ENCODE assay signal across 25 mouse cellular contexts in genomic region chr1:193251386-193251785, GRCm38 (mm10). TPM values are rescaled to one million over a fixed set of nuclear protein-coding genes. Genes with fewer than 3 reads are reported as not detected.
A peak's percentile ranks its signal among the peaks of the same experiment; 100 is the strongest.
DNase-seq lines count a peak whose midpoint lies in the region; ATAC-seq lines count a peak whose summit lies in the region.
"Had no signal": no experiment of that assay in that cellular context is flagged by ENCODE, and none has a peak within 500 bp of the region (broad histone marks: within the 10 kb centered on the region; RNA-seq: fewer than 3 reads in every experiment).

No protein-coding gene starts in this region.

- WGBS in kidney, embryonic 15.5 days = 50% methylated on average over 7 of the region's 7 CpGs

- no peak overlapping the region for H3K27ac ChIP-seq in kidney, embryonic 15.5 days
- H3K27ac ChIP-seq: forebrain, embryonic 10.5 days; hindbrain, embryonic 12.5 days; limb, embryonic 10.5 days; liver, embryonic 12.5 days; midbrain, embryonic 12.5 days; neural tube, embryonic 15.5 days; stomach, embryonic 15.5 days had no signal

- H3K4me1 ChIP-seq in kidney, embryonic 15.5 days = peaks cover 12% of the 10 kb centered on the region
- H3K4me1 ChIP-seq: forebrain, embryonic 10.5 days; hindbrain, embryonic 12.5 days; liver, embryonic 12.5 days; midbrain, embryonic 12.5 days; stomach, embryonic 15.5 days had no signal

- 0 out of 2 replicates have a peak, but pooled peaks have one; percentile 23 for ATAC-seq in kidney, embryonic 15.5 days (replicated peaks; ENCODE audit: low FRiP score)
- ATAC-seq: forebrain, postnatal 0 days; liver, embryonic 12.5 days had no signal

- H3K4me3 ChIP-seq in kidney, embryonic 15.5 days (replicated peaks) = no peak overlapping the region
- H3K4me3 ChIP-seq: forebrain, embryonic 10.5 days; heart, embryonic 12.5 days; hindbrain, embryonic 12.5 days; limb, embryonic 10.5 days; liver, embryonic 12.5 days; midbrain, embryonic 12.5 days; neural tube, embryonic 15.5 days; stomach, embryonic 15.5 days had no signal

- DNase-seq in adrenal gland, adult 2 months = peak; percentile 16
- no peak for DNase-seq in adrenal gland, postnatal 36 days
- peak; percentile 70 for DNase-seq in kidney, adult 11 months
- no peak for DNase-seq in kidney, adult 18-20 months
- DNase-seq in A20 (ENCODE audit: low read depth, low spot score) = peak; percentile 17
- DNase-seq in layer of hippocampus, adult 18-20 months (ENCODE audit: low spot score in 2 of 2) = no peak
- no peak for DNase-seq in cerebellum, adult 11-12 months
- DNase-seq: cerebellum, postnatal 14 days; forebrain, postnatal 0 days; gastrocnemius, postnatal 36 days; lung, adult 2 months; right cerebral cortex, adult 18-20 months; right cerebral cortex, postnatal 4 days; thymus, adult 18-20 months; thymus, postnatal 36 days had no signal

- H3K36me3 ChIP-seq in kidney, embryonic 15.5 days = no peaks in the 10 kb centered on the region
- H3K36me3 ChIP-seq: forebrain, embryonic 10.5 days; heart, embryonic 12.5 days; hindbrain, embryonic 12.5 days; limb, embryonic 10.5 days; liver, embryonic 12.5 days; midbrain, embryonic 12.5 days; neural tube, embryonic 15.5 days; stomach, embryonic 15.5 days had no signal

- H3K4me2 ChIP-seq in kidney, embryonic 15.5 days = no peak overlapping the region
- H3K4me2 ChIP-seq: heart, embryonic 12.5 days; hindbrain, embryonic 12.5 days; liver, embryonic 12.5 days; midbrain, embryonic 12.5 days; neural tube, embryonic 15.5 days; stomach, embryonic 15.5 days had no signal

- no peaks in the 10 kb centered on the region for H3K9me3 ChIP-seq in kidney, embryonic 15.5 days (replicated peaks)
- H3K9me3 ChIP-seq: forebrain, embryonic 10.5 days; heart, embryonic 12.5 days; hindbrain, embryonic 12.5 days; limb, embryonic 10.5 days; liver, embryonic 12.5 days; midbrain, embryonic 12.5 days; neural tube, embryonic 15.5 days; stomach, embryonic 15.5 days had no signal

- no peak overlapping the region for H3K9ac ChIP-seq in kidney, embryonic 15.5 days
- H3K9ac ChIP-seq: forebrain, postnatal 0 days; heart, embryonic 12.5 days; hindbrain, embryonic 12.5 days; liver, embryonic 12.5 days; midbrain, embryonic 12.5 days; neural tube, embryonic 15.5 days; stomach, embryonic 15.5 days had no signal

- H3K27me3 ChIP-seq in kidney, embryonic 15.5 days = no peaks in the 10 kb centered on the region
- H3K27me3 ChIP-seq: heart, embryonic 12.5 days; hindbrain, embryonic 12.5 days; liver, embryonic 12.5 days; neural tube, embryonic 15.5 days; stomach, embryonic 15.5 days had no signal

RNA-seq across cellular contexts. Expression of gene Hsd11b1, which starts 12.5 kb away (rescaled TPM):
- 100 to 1,000 TPM; 114 to 135 TPM for total RNA-seq in adrenal gland, adult 2 months (2021)
- polyA plus RNA-seq in adrenal gland, adult 2 months (2012; rRNA removed) = 56.4 and 56.8 TPM in 2 replicates
- total RNA-seq in adrenal gland, postnatal 36 days (2021) = 100 to 1,000 TPM; 102 to 117 TPM
- 1.5 TPM in 2 replicates for polyA plus RNA-seq in kidney, embryonic 15.5 days (2015; fragmentation: Nextera tagmentation; extraction: Ambion mirVana)
- total RNA-seq in layer of hippocampus, adult 18-20 months (2021) = 10 to 100 TPM; 38.2 to 40.7 TPM
- polyA plus RNA-seq: embryonic facial prominence, embryonic 11.5 days; limb, embryonic 10.5 days; midbrain, embryonic 12.5 days had no signal

RNA-seq across cellular contexts. Expression of gene G0s2, which starts 21.6 kb away (rescaled TPM):
- total RNA-seq in adrenal gland, adult 2 months (2021) = 100 to 1,000 TPM; 156 to 178 TPM
- polyA plus RNA-seq in adrenal gland, adult 2 months (2012; rRNA removed) = 182 and 309 TPM in 2 replicates
- 100 to 1,000 TPM; 117 to 162 TPM for total RNA-seq in adrenal gland, postnatal 36 days (2021)
- 28.6 and 37.1 TPM in 2 replicates for polyA plus RNA-seq in kidney, embryonic 15.5 days (2015; fragmentation: Nextera tagmentation; extraction: Ambion mirVana)
- 10 to 100 TPM in 1 of 2 experiments, 1 to 10 TPM in 1; 9.4 to 10.2 TPM for total RNA-seq in layer of hippocampus, adult 18-20 months (2021)

RNA-seq across cellular contexts. Expression of gene Lamb3, which starts 43.9 kb away (rescaled TPM):
- total RNA-seq in adrenal gland, adult 2 months (2021) = 1 to 10 TPM in 1 of 2 experiments, under 1 TPM in 1; 0.69 to 2.3 TPM
- 0.30 and 0.31 TPM in 2 replicates for polyA plus RNA-seq in adrenal gland, adult 2 months (2012; rRNA removed)
- 1 to 10 TPM; 2.1 to 3.0 TPM for total RNA-seq in adrenal gland, postnatal 36 days (2021)
- 1.2 and 1.6 TPM in 2 replicates for polyA plus RNA-seq in kidney, embryonic 15.5 days (2015; fragmentation: Nextera tagmentation; extraction: Ambion mirVana)
- under 1 TPM; 0.81 to 0.89 TPM for total RNA-seq in layer of hippocampus, adult 18-20 months (2021)

RNA-seq across cellular contexts. Expression of gene Traf3ip3, which starts 49.9 kb away (rescaled TPM):
- total RNA-seq in adrenal gland, adult 2 months (2021) = 1 to 10 TPM; 1.1 to 3.3 TPM
- 0.15 and 0.75 TPM in 2 replicates for polyA plus RNA-seq in adrenal gland, adult 2 months (2012; rRNA removed)
- total RNA-seq in adrenal gland, postnatal 36 days (2021) = 1 to 10 TPM in 1 of 2 experiments, under 1 TPM in 1; 0.95 to 2.1 TPM
- polyA plus RNA-seq in kidney, embryonic 15.5 days (2015; fragmentation: Nextera tagmentation; extraction: Ambion mirVana) = 3.5 and 4.3 TPM in 2 replicates
- 1 to 10 TPM; 1.4 to 1.9 TPM for total RNA-seq in layer of hippocampus, adult 18-20 months (2021)

Comparison
In these comparisons a context has a peak if more than half of its experiments do, and no peak if none do; other contexts are left out.
1. DNase-seq: peak in adrenal gland, adult 2 months (single experiment), kidney, adult 11 months (single experiment) and A20 (single experiment); none in adrenal gland, postnatal 36 days (0 of 2), kidney, adult 18-20 months (single experiment), layer of hippocampus, adult 18-20 months (0 of 2) and cerebellum, adult 11-12 months (single experiment).
2. RNA of gene G0s2, which starts 21.6 kb away (total RNA-seq): 156 to 178 TPM in adrenal gland, adult 2 months and 117 to 162 TPM in adrenal gland, postnatal 36 days; 9.4 to 10.2 TPM in layer of hippocampus, adult 18-20 months; every median in the first group is over 10 times any median in the second.